Mouse (Mus musculus) megakaryocyte, embryonic 14.5 days (primary cell): Measurements from ENCODE around the gene Iqch. TPM values are rescaled to one million over a fixed set of nuclear protein-coding genes. Genes with fewer than 3 reads are reported as not detected.
"Not testable (repeated sequence)": the region's sequence is repeated elsewhere in the genome, so short reads cannot be mapped to it uniquely, and the experiment has no call there.

Experiments used
- H3K27me3 ChIP-seq: replicated peaks from 2 replicates; pipeline ENCODE3; 2012; ENCODE audit warnings: inconsistent platforms
- H3K36me3 ChIP-seq: replicated peaks from 2 replicates; pipeline ENCODE3; 2012; ENCODE audit warnings: low read length, inconsistent platforms, mixed read lengths
- H3K4me1 ChIP-seq: 2 replicates; pipeline ENCODE4 v1.6.1; 2012; ENCODE audit warnings: inconsistent platforms
- H3K4me3 ChIP-seq: replicated peaks from 2 replicates; pipeline ENCODE3; 2012; ENCODE audit warnings: moderate library complexity, mild to moderate bottlenecking, inconsistent platforms
- H3K9me3 ChIP-seq: 2 replicates; pipeline ENCODE4 v1.6.1; 2012; ENCODE audit warnings: inconsistent platforms
- FLI1 ChIP-seq: IDR thresholded peaks from 2 replicates; pipeline ENCODE4 v1.6.1; 2012; ENCODE audit warnings: low read length, inconsistent platforms, mixed read lengths
- GATA1 ChIP-seq: IDR thresholded peaks from 3 replicates; pipeline ENCODE4 v1.6.1; 2012; ENCODE audit warnings: mixed read lengths, low read length, inconsistent platforms, borderline replicate concordance
- polyA plus RNA-seq: library from polyadenylated mRNA; stranded (reverse); fragments of >175 nt; gene quantifications from 2 replicates; pipeline ENCODE4 v1.2.3, GENCODE M21; 2012; ENCODE audit warnings: low replicate concordance; ENCODE audit not compliant: insufficient read depth

The Iqch gene
- polyA plus RNA-seq, 1 experiment, result not detected

DNA sequence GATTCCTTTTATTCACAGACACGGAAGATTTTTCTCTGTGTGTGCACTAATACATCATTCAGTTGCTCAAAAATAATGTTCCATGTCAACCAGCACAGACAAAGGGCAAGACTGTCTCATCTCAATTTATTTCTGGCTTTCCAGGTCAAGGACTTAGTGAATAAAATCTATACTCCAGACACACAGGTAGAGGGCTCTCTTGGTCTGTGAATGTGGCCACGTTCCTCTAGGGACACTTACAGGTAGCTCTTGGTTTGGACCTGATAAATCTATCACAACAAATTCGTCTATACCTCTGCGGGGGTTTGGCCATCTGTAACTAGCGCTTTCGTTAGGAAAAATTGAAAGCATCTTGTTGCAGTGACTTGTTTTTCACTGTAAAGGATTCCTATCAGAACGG, 29.4 kb downstream of the Iqch start:
- TF ChIP-seq GATA1 (no peak), FLI1 (no peak)
- Histone ChIP-seq H3K27me3 (peaks cover 7% of the 10 kb centered on the region), H3K9me3 (no peaks in the 10 kb centered on the region), H3K4me1 (peaks cover 21% of the 10 kb centered on the region), H3K4me3 (no peak overlapping the region), H3K36me3 (no peaks in the 10 kb centered on the region)

GRCm38 (mm10) chr9:63571895-63572294, 30.4 kb downstream of the Iqch start:
- Histone ChIP-seq H3K9me3 (no peaks in the 10 kb centered on the region), H3K4me1 (peaks cover 23% of the 10 kb centered on the region), H3K36me3 (no peaks in the 10 kb centered on the region), H3K4me3 (peak overlapping the region; percentile 79), H3K27me3 (peaks cover 4% of the 10 kb centered on the region)
- no peak for TF ChIP-seq FLI1
- no peak for TF ChIP-seq GATA1

DNA sequence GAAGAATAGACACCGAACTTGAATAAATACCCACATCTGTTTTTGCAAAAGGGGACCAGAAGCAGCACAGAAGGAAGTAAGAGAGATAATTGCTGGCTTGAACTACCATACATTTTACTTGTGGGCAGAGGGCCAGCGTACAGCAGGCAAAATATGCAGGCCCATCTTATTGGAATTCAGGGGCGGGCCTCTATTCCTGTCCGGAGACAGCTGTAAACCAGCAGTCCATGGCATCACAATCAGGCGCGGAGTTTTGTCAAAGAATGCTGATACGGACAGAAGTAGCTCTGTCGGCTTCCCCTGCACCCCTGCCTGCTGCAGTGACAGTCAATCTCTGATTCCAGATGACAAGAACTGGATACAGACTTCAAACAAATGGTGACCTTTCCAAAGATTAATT, 33.5 kb downstream of the Iqch start:
- Histone ChIP-seq H3K27me3 (peaks cover 6% of the 10 kb centered on the region), H3K36me3 (no peaks in the 10 kb centered on the region), H3K4me1 (peaks cover 23% of the 10 kb centered on the region), H3K9me3 (peaks cover 4% of the 10 kb centered on the region; the same call in 1 of the 2 replicates), H3K4me3 (no peak overlapping the region)
- no peak for TF ChIP-seq GATA1
- no peak for TF ChIP-seq FLI1

GRCm38 (mm10) chr9:63568314-63568713, 34.0 kb downstream of the Iqch start:
- TF ChIP-seq GATA1 (no peak), FLI1 (no peak)
- no peak overlapping the region for H3K4me3 ChIP-seq
- H3K4me1 ChIP-seq, result peaks cover 23% of the 10 kb centered on the region
- peaks cover 6% of the 10 kb centered on the region for H3K27me3 ChIP-seq
- H3K36me3 ChIP-seq, result no peaks in the 10 kb centered on the region
- peaks cover 4% of the 10 kb centered on the region; the same call in 1 of the 2 replicates for H3K9me3 ChIP-seq

GRCm38 (mm10) chr9:63563436-63563835, 38.9 kb downstream of the Iqch start:
- Histone ChIP-seq H3K4me3 (no peak overlapping the region), H3K9me3 (peaks cover 4% of the 10 kb centered on the region; the same call in 1 of the 2 replicates), H3K36me3 (no peaks in the 10 kb centered on the region), H3K4me1 (peaks cover 20% of the 10 kb centered on the region), H3K27me3 (peaks cover 4% of the 10 kb centered on the region)
- TF ChIP-seq GATA1 (no peak), FLI1 (no peak)

DNA sequence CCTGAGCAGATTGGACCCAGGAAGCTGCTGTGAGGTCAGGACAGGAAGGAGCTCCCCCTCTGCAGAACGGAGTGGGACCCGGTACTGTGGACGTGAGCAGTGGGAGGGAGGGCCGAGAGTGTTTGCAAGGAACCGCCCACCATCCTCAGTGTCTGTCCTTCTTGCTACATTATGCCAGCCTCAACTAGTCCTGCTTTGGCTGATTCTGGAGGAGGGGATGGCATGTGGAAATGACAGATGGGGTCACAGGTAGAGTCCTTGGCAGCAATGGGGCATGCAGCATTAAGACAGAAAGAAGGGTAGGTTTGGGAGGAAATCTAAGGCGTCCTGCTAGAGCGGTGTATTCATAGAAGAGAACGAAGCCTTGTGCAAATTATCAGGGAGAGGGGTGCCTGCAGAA, 40.4 kb downstream of the Iqch start:
- Histone ChIP-seq H3K27me3 (peaks cover 4% of the 10 kb centered on the region), H3K36me3 (no peaks in the 10 kb centered on the region), H3K4me1 (peaks cover 13% of the 10 kb centered on the region), H3K9me3 (peaks cover 4% of the 10 kb centered on the region; the same call in 1 of the 2 replicates), H3K4me3 (peak overlapping the region; percentile 81)
- TF ChIP-seq GATA1 (no peak), FLI1 (no peak)

DNA sequence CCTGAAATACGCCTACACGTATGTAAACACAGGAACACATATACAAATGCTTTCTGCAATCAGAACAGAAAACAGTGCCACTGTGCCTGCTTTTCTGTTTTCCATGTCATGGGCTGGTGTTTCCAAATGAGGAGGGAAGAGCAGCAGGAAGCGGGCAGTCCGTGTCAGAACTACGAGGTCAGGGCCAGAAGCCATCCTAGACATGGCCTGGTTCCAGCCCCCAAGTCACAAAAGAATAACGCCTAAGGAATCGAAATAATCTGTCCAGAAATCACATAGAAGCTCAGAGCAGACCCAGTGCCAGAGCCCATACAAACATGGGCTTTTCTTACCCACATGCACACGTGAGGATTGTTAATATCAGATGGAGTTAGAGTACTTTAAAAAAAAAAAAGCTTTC, 45.4 kb downstream of the Iqch start:
- Histone ChIP-seq H3K27me3 (peaks cover 15% of the 10 kb centered on the region), H3K4me3 (no peak overlapping the region), H3K36me3 (no peaks in the 10 kb centered on the region), H3K9me3 (0 out of 2 replicates have a peak, but pooled peaks cover 4% of the 10 kb centered on the region), H3K4me1 (peaks cover 24% of the 10 kb centered on the region)
- no peak for TF ChIP-seq FLI1
- TF ChIP-seq GATA1, result no peak

DNA sequence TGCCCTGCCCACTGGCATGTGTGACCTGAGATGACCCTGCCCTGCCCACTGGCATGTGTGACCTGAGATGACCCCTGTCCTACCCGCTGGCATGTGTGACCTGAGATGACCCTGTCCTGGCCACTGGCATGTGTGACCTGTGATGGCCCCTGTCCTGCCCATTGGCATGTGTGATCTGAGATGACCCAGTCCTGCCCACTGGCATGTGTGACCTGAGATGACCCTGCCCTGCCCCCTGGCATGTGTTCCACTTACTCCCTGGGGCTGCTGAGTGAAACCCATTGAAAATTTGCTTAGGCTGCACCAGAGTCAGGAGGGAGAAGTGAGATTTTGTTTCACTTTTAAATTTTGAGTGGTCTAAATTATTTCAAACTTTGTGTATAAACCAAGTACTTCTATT, 46.0 kb downstream of the Iqch start:
- Histone ChIP-seq H3K9me3 (0 out of 2 replicates have a peak, but pooled peaks cover 6% of the 10 kb centered on the region), H3K27me3 (peaks cover 14% of the 10 kb centered on the region)
- TF ChIP-seq GATA1, result no peak
- TF ChIP-seq FLI1, result no peak

GRCm38 (mm10) chr9:63555460-63555990, 46.8 kb downstream of the Iqch start:
- H3K36me3 ChIP-seq, result no peaks in the 10 kb centered on the region

More for the DNA sequence above, 46.0 kb downstream of the Iqch start:
- H3K4me3 ChIP-seq, result peak overlapping the region; percentile 42
- H3K4me1 ChIP-seq, result peaks cover 18% of the 10 kb centered on the region
- no peaks in the 10 kb centered on the region for H3K36me3 ChIP-seq

DNA sequence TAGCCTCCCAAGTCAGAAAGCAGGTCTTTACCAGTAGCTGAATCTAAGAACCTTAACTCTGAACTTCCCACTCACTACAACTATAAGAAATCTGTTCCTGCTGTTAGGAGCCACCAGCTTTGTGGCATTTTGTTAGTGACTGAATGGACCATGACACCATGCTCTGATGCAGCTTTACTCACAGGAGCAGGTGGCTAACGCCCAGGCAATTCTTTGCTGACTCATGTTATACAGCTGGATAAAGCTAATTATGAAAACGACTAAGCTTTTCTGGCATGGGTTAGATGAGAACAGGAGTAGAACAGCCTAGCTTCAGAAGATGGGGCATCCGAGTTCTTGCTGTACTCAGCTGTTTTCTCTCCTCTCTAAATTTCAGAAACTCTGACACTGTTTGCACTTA, 48.7 kb downstream of the Iqch start:
- no peaks in the 10 kb centered on the region for H3K36me3 ChIP-seq
- TF ChIP-seq GATA1, result no peak
- TF ChIP-seq FLI1, result no peak

More at GRCm38 (mm10) chr9:63555460-63555990, 46.8 kb downstream of the Iqch start:
- peaks cover 17% of the 10 kb centered on the region for H3K27me3 ChIP-seq
- H3K9me3 ChIP-seq, result 0 out of 2 replicates have a peak, but pooled peaks cover 6% of the 10 kb centered on the region
- H3K4me1 ChIP-seq, result peaks cover 14% of the 10 kb centered on the region; the same call in 1 of the 2 replicates
- peak overlapping the region; percentile 16 for H3K4me3 ChIP-seq
- no peak for TF ChIP-seq FLI1
- TF ChIP-seq GATA1, result no peak

GRCm38 (mm10) chr9:63550701-63551100, 51.6 kb downstream of the Iqch start:
- H3K27me3 ChIP-seq, result peaks cover 37% of the 10 kb centered on the region
- not testable (repeated sequence) for H3K4me1 ChIP-seq, H3K36me3 ChIP-seq, H3K9me3 ChIP-seq, H3K4me3 ChIP-seq

More for the DNA sequence above, 48.7 kb downstream of the Iqch start:
- no peak overlapping the region for H3K4me3 ChIP-seq
- H3K27me3 ChIP-seq, result peaks cover 34% of the 10 kb centered on the region
- H3K4me1 ChIP-seq, result peaks cover 14% of the 10 kb centered on the region; the same call in 1 of the 2 replicates
- H3K9me3 ChIP-seq, result 0 out of 2 replicates have a peak, but pooled peaks cover 6% of the 10 kb centered on the region
